Mouse (Mus musculus) heart, postnatal 10 days (tissue): ENCODE data around the gene Kansl1l. TPM values are rescaled to one million over a fixed set of nuclear protein-coding genes. Genes with fewer than 3 reads are reported as not detected.
"Not testable (repeated sequence)": the region's sequence is repeated elsewhere in the genome, so short reads cannot be mapped to it uniquely, and the experiment has no call there.

Experiments used
- DNase-seq, 2 experiments: peaks; one replicate each; pipeline ENCODE4 v3.0.0; 2021
- intact Hi-C: fragments of 180-260 bp; cut with DNase I; formaldehyde crosslinking; loops from one replicate; pipeline ENCODE4 v1.15.1; 2025
- total RNA-seq, 2 experiments: library from RNA; stranded (reverse); gene quantifications; 2 replicates each; pipeline ENCODE4 v1.2.3; 2021

Gene Kansl1l
- total RNA-seq, 2 experiments from 2014 or later, result 14.2 to 17.1 TPM

DNA sequence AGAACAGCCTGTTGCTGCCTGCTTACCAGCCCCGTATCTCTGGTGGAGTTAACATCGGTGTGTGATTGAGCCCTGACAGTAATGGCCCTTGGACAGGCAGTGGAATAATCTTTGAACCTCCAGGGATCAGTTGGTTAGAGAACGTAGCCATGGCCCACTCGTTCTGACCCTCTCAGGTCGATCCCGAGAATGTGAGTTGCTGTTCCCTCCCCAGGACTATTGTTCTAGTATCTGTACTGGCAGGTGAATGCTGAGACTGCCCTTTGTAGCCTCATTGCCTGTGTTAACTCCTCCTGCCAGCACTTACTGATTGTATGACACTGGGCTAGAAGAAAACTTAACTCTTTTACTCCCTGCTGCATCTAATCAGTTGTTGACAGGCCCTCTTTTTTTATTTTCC is 112.8 kb downstream of the Kansl1l start:
- intact Hi-C loops, result loop anchor here (5.0 kb wide), 1 partner anchor 113 kb away; the partner anchor contains the start of gene Kansl1l

DNA sequence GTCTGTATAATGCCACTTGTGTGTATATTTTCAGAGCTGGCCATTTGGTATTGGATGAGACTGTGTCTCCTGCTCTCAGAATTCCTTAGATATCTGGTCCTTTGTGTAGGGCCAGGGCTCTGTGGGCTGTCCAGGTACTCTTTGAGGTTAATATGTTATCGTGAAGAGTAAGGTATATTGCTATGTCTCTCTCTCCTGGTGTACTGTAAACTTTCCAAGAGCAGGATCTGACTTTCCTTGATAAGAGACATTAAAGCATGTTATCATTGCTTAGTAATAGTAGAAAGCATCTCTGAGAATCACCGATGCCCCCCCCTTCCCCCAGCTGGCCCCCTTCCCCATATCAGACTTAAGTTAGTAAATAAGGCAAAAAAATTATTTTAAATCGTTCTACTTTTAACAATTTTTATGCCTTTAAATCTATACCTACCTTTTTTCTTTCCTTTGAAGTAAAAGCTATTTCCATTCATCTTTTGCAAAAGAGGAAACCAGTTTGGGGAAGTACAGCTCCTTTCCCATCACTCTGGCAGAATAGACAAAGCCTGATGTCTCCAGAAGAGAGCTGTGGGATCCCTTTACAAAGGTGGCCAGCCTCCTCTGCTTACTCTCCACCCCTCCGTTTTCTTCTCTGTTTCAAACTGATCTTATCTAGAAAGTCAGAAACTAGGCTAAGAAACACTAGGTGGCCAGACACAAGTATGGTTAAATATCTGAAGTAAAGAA is 114.6 kb downstream of the Kansl1l start:
- intact Hi-C loops, result loop anchor here (5.0 kb wide), 1 partner anchor 115 kb away; the partner anchor contains the start of gene Kansl1l

More for the DNA sequence above, 112.8 kb downstream of the Kansl1l start:
- DNase-seq, result no peak

DNA sequence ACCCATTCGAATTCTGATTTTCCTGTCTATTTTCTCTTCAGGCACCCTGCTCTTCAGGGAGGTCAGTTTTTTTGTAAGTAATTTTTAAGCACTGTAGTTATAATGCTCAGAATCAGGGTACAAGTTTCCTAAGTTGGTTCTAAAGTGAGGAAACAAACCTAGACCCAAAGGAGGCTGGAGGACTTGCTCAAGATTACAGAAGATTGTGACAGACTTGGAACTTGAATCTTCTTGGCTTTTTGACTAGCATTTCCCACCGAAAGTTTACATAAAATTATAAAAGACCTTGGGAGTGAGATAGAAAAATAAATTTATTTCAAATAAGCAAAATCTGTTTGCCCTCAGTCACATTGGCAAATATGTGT is 115.8 kb downstream of the Kansl1l start:
- intact Hi-C loops, result loop anchor here (5.0 kb wide), 1 partner anchor 116 kb away; the partner anchor contains the start of gene Kansl1l
- DNase-seq, result no peak

More for the DNA sequence above, 114.6 kb downstream of the Kansl1l start:
- no peak for DNase-seq

DNA sequence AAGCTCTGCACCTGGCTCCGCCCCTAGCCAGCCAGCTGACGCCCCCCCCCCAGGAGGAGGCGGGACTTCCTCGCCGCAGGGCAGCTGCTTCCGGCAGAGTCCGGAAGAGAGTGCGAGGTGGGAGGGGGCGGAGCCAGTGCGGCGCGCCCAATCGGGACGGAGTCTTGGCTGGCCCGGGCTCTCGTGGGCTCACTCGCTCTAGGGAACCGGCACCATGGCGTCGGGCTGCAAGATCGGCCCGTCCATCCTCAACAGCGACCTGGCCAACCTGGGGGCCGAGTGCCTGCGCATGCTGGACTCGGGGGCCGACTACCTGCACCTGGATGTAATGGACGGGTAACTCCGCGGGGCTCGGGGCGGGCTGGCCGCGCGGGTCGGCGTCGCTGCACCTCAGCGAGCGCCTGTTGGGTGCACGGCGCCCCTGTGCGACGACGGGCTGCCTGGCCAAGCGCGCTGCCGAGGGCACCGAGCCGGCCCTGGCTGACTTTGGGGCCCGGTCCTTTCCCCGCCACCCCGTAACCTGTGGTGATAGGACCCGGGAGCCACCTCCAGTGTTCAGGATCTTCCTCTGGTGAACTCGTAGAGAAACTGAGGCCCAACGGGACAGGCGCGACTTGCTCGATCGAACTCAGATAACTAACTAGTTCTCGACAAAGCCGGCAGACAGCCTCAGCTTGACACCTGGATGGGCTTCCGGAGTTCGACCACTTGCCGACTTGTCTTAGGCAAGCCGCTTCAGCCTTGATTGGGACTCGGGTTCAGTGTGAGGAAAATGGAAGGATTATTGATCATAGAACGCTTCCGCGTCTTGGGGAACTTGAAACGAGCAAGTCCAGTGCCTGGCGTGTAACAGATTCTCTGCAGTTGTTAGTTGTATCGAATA is 116.4 kb downstream of the Kansl1l start, which contains the start of gene Rpe:
Rpe (plus strand) TSS at position 139 of the 883 bp plus-strand sequence.
- intact Hi-C loops, result loop anchor here (5.0 kb wide), 1 partner anchor 116 kb away; the partner anchor contains the start of gene Kansl1l
- DNase-seq, result peak; percentile 94

DNA sequence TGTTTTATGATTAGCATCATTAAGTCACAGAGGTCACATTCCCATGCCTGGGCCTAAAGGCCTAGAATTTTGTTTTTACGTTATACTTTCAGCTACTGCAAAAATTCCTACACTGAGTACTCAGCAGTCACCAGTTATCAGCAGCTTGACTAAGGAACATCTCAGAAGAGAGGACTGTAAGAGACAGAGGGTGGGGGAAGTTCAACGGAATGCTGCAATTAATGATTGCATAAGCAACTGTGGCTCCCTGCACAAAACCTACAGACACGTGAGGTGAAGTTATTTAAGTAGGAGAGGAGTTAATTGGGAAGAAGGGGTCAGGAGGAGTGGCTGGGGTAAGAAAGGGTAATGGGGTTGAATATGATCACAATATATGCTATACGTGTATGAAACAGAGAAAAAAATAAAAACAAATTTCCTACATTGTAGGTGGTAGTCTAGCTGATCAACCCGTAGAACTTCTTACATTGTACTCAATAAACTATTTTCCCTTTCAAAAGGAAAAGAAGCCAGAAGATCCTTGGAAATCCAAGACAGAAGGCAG is 117.1 kb downstream of the Kansl1l start:
- intact Hi-C loops, result loop anchor here (5.0 kb wide), 1 partner anchor 117 kb away; the partner anchor contains the start of gene Kansl1l
- no peak for DNase-seq

DNA sequence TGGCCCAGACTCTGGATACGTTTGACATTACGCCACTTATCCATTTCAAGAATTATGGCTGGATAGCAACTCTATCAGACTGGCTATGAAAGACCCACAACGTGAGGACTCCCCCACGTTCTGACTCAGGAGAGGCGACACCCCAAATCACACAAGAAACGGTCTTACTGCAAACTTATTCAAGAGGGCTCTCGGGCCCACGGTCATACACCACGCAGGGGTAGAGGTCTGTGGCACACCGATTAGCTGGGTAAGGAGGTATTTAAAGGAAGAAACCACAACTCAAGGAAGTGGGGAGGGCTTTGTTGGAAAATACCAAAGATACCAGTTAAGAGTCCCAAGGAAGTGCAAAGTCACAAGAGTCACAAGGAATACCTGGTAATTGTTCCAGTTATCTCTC is 117.7 kb downstream of the Kansl1l start:
- intact Hi-C loops, result loop anchor here (5.0 kb wide), 1 partner anchor 118 kb away; the partner anchor contains the start of gene Kansl1l
- not testable (repeated sequence) for DNase-seq

DNA sequence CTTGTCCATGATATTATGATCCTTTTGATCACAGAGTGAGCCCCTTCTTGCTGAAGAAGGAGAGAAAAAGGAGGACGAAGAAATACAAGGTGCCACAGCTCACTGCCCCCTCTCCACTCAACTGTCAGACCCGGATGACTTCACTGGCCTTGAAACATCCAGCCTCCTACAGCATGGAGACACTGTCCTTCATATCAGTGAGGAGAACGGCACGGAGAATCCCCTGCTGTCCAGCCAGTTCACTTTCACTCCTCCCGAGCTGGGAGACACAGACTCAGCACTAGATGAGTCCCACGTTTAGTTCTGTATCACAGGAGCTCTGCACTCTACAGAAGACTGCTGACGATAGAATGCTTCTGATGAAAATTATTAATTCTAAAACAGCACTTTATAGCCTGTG is 122.1 kb downstream of the Kansl1l start:
- no peak for DNase-seq
- intact Hi-C loops, result no loop called here

DNA sequence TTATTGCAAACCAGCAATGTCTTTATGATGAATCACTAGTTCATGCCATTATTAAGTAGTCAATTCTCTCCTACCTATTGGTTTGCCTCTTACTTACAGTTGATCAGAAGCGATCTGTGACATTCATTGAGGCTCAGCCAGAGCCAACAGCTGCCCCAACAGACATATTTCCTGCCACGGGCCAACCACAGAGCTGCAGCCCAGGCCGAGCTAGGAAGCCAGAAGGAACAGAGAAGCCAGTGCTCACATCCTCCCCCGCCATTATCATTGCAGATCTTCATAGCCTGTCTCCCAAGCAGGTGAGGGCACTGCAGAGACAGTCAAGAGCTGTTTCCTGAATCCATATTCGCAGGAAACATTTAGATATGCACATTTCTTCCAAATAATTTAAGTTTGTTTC is 123.1 kb downstream of the Kansl1l start:
- intact Hi-C loops, result no loop called here
- DNase-seq, result no peak

DNA sequence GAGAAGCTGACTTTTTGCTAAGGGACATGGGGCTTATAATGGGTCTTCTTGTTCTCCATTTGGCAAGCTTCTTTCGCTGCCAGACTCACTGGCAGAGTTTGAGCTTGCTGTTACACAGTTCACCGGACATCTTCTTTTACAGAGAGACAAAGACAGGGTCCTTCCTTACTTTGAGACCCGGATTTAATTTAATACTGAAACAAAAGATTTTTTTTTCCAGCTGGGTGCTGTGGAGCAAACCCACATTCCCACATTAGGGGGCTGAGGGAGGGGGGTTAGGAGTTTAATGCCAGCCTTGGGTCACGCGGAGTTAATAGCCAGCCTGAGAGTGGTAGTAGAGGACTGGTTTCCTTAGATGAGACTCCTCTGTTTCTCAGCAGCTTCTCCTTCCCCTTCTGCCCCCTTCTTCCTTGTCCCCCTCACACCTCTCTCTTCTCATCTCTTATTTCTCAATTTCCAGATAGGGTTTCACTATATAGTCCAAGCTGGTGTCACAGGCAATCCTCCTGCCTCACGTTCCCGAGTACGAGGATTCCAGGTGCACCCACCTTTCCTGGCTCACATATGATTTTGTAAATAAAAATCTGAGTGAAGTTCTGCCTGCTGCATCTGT is 124.5 kb downstream of the Kansl1l start:
- intact Hi-C loops, result no loop called here
- no peak for DNase-seq

DNA sequence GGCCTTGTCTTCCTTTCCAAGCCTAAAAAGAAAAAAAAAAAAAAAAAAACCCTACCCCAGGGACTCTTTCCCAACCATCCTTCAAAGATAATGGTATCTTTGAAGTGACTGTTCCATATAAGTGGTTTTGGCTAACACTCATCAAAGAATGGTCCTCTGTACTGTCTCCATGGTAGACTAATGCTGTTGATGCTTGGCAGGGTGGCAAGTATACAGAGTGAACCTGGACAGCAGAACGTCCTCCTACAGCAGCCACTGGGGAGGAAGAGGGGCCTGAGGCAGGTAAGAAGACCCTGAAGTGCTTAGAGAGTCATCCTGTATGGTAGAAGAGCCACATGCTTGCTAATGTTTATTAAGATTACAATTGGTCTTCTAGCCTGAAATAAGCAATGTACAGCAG is 125.1 kb downstream of the Kansl1l start:
- intact Hi-C loops, result no loop called here
- DNase-seq, result no peak

DNA sequence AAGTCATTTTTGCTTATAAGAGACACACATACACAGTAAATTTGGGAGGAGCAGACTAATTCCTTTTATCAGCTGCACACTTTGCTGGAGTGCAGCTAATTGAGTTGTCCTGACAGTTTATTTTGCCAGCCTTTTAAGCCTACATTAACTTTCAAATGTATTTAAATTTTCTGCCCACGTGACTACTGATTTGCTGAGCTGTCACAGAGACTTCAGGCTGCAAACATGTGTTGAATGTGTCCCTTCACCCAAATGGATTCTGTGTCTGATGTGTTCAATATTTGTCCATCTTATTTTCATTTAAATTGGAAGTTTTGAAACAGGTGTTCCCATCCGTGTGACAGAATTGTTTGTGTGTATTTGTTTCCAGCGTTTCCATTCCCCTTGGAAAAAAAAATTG is 125.6 kb downstream of the Kansl1l start:
- no peak for DNase-seq

DNA sequence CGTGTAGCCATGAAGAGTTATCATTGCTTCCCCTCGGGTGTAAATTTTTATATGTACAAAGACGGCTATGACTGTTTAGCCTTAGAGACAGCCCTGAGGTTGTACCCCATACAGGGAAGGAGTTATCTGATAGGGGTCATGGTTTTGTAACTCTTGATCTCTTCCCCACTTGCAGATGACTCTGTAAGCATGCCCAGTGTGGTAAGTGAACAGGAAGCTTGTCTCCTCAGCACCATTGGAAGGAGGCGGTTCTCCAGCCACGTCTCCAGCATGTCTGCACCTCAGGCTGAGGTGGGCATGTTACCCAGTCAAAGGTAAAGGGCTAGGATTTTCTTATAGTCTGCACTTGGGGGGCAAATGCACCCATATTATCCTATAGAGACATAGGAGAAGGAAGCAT is 134.4 kb downstream of the Kansl1l start:
- DNase-seq, result no peak
- intact Hi-C loops, result no loop called here

More for the DNA sequence above, 125.6 kb downstream of the Kansl1l start:
- intact Hi-C loops, result no loop called here

DNA sequence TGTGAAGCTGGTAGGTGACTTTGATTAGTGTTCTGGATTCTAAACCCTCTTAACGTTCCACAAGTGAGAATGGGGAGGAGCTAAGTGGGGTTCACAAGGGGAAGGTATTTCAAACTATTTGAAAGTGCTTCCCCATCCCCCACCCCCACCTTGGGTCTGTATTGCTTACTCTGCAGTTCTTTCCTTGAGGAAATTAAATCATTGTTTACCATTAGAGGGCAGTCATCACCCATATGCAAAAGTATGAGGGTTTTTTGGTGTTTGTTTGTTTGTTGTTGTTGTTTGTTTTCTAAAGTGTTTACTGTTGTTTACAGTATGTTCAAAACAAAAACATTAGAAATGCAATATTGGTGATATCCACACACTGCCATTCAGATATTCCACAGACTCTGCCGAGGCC is 138.7 kb downstream of the Kansl1l start:
- intact Hi-C loops, result no loop called here
- DNase-seq, result no peak

DNA sequence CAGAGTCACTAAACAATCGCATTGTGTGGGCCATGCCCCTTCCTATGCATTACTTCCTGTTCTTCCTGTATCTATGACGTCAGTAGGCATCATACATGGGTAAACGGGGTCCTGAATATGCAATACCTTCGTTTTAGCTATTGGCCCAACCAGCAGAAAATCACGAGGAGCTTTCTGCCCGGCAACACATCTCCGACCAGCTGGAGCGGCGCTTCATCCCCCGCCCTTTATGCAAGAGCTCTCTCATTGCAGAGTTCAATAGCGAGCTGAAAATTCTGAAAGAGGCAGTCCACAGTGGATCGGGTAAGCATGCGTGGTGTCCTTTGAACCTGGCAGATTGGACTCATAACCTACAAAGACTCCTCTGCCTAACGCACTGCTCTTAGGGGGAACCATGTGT is 139.4 kb downstream of the Kansl1l start:
- intact Hi-C loops, result no loop called here
- DNase-seq, result no peak

DNA sequence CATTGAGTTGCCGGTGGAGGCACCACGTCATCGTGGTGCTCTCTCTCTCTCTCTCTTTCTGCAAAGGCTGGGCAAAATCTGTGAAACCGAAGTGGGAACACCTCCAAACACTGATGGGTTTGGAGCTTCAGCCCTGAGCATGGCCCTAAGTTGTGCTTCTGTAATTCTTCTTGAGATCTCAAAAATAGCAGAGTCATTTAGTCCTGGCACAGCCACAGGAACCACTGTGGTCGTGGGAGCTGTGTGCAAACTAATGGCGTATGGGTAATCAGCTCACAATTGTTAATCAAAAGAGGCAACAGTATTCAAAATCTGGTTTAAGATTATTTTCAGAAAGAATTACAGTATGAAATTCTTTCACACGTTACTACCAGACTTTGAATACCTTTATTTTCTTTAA is 144.6 kb downstream of the Kansl1l start:
- intact Hi-C loops, result no loop called here
- DNase-seq, result no peak

DNA sequence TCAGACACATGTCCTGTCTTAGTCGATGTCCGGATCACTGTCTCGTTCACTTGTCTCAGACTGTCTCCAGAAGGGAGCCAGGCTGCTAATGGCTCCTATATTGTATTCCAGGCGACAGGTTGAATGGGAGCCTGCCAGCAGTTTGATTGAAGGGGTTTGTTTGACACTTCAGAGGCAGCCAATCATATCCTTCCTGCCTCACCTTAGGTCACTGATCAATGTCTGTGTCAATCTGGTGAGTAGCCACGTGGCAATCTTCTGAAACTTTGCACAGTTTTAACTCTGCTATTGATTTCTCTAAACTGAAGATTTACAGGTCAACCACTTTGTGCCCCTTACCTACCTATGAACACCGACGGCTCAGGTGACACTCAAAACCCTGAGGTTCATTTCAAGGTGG is 145.9 kb downstream of the Kansl1l start:
- no peak for DNase-seq
- intact Hi-C loops, result no loop called here

Other genes starting within 250 kb of the Kansl1l start
- 10 to 100 TPM; 18.1 to 21.0 TPM for gene Rpe, start 116.7 kb downstream of the Kansl1l start, total RNA-seq
- 1,000 to 10,000 TPM; 1,366 to 1,415 TPM for gene Acadl, start 45.7 kb upstream of the Kansl1l start, total RNA-seq
- gene Myl1, start 127.8 kb upstream of the Kansl1l start, total RNA-seq, result 10 to 100 TPM; 14.1 to 24.4 TPM
- gene Lancl1, start 221.3 kb upstream of the Kansl1l start, total RNA-seq, result 10 to 100 TPM; 35.9 to 42.4 TPM